Mouse (Mus musculus) heart, postnatal 0 days (tissue): ENCODE measurements around the gene Ncor2.

ENCODE experiments used
- CTCF ChIP-seq: IDR thresholded peaks from 2 replicates; pipeline ENCODE4 v1.5.1; 2016; ENCODE audit warnings: antibody characterized with exemption, control low read depth, low read depth
- EP300 ChIP-seq: IDR thresholded peaks from 2 replicates; pipeline ENCODE4 v1.6.1; 2016; ENCODE audit warnings: antibody characterized with exemption, low read depth

DNA sequence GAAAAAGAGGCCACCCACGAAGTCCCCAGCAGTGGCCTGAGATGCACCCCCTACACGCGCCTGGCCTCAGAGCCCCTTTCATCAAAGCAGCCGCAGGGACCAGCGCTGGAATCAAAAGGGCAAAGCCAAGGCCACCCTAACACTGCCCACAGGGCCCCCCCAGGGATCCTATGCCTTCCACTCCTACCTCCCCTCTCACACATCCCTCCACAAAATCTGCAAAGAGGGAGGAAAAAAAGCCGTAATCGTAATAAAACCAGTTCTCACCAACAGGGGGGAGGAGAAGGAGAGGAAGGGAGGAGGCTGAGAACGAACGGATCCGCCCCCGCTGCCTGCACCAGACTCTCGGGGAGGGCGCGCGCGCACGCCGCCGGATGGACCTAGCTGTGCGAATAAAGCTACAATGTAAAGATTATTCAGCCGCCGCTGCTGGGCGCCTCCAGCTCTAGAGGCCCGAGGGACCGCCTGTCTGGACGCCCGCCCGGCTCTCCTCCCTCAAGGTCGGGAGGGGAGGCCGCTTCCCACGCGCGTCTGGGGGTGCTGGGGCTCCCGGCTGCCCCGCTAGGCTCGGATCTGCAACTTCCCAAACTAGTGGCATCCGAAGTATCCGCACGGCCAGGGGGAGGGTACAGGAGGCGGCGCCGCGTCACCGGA is 1.4 kb downstream of the Ncor2 start:
- TF ChIP-seq CTCF (peak; percentile 22; the same call in 1 of the 2 replicates), EP300 (peak; percentile 75; the same call in 1 of the 2 replicates)
